Mouse (Mus musculus): ENCODE data around the gene Tbc1d2b.

DNA sequence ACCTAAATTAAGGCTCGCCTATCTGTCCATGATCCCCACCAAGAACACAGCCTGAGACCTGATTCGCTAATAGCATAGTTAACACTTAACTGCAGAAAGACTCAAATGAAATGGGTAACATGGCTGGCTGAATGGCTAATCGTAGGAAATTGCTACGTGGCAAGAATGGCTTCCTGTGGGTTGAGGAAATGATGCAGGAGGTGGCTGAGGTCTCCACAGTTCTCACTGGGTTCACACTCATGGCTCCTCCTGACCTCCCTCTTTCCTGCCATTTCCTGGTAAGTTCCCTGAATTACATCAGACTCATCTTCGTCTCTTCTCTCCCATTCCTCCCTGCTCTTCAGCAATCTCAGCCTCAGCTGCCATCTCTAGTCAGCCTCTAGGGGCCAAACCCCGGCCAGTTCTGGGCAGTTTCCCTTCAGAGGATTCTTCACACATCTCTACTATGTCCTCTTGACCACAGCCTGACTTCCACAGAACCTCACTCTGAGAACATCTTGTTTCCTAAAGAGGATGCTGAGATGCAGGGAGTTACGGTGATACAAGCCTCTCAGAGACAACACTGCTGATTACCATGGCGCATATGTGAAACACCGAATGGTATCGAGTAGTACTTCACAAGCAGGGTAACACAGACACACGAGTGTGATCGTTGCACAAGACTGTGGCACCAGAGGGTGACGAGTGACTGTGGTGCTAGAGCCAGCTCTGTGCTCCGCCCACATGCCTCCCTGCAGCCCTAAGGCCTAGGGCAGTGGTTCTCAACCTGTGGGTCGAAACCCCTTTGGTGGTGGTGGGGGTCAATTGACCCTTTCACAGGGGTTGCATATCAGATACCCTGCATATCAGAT lies 26.1 kb downstream of the Tbc1d2b start:
- TF ChIP-seq CTCF (IDR thresholded peaks at IDR 0.05; ENCODE audit: low read depth, low read length) (no peak), GATA1 (IDR thresholded peaks at IDR 0.05; ENCODE audit: borderline replicate concordance, low read length) (no peak)

Measured in G1E (cell line).